Mouse (Mus musculus): Measurements from ENCODE around the gene Gm8247.
"Not testable (repeated sequence)": the region's sequence is repeated elsewhere in the genome, so short reads cannot be mapped to it uniquely, and the experiment has no call there.

Gm8247 gene

GRCm38 (mm10) chr14:44582853-44583252, at the start of gene Gm8247:
Gm8247 (plus strand) TSS chr14:44583153.
- not testable (repeated sequence) for DNase-seq (ENCODE audit: low read depth, low spot score)

GRCm38 (mm10) chr14:44547961-44548360, 35.0 kb upstream of the Gm8247 start:
- not testable (repeated sequence) for DNase-seq (ENCODE audit: low read depth, low spot score)

- not testable (repeated sequence) for DNase-seq (ENCODE audit: low read depth, low spot score)
Measured at GRCm38 (mm10) chr14:44591765-44592164, 8.8 kb downstream of the Gm8247 start.

GRCm38 (mm10) chr14:44627737-44628136, 44.8 kb downstream of the Gm8247 start, which contains the start of gene Gm5624:
Gm5624 (minus strand) TSS chr14:44627938.
- DNase-seq (ENCODE audit: low read depth, low spot score): not testable (repeated sequence)

Data from ES-CJ7 (cell line).